ENCODE assay signal across 13 mouse cellular contexts in the genomic region with DNA sequence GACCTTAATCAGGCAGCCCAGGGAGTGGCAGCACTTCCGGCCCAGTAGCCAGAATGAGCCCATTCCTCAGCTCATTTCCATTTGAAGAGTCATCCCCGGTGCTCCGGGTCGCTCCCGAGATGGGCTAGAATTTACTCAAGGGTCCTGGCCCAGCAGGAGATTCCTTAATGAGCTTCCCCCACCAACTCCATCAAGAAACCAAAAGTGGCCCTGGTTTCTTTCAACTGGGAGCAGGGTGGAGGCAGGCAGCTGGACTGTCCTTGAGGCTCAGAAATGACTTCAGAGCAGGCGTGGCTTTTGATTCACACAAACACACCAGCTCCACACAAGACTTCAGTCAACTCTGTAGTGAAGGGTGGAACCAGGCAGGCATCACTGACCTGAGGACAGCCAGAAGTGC.
DNase-seq lines count a peak whose midpoint lies in the region; ATAC-seq and TF ChIP-seq lines count a peak whose summit lies in the region.
"Had no signal": no experiment of that assay in that cellular context is flagged by ENCODE, and none has a peak within 500 bp of the region (broad histone marks: within the 10 kb centered on the region; RNA-seq: fewer than 3 reads in every experiment).

No protein-coding gene starts in this region.

- no peak for TF ChIP-seq CTCF in spleen, adult 2 months (IDR thresholded peaks at IDR 0.05; ENCODE audit: extremely low read depth, insufficient read depth, insufficient read length, insufficient replicate concordance)

- no peak for TF ChIP-seq POLR2A in spleen, adult 2 months (IDR thresholded peaks at IDR 0.05; ENCODE audit: low read depth, low read length)

- peaks cover 14 to 27% of the 10 kb centered on the region in 2 experiments for H3K4me1 ChIP-seq in heart, embryonic 14.5 days (ENCODE audit: control insufficient read depth in 2 of 2, insufficient read depth in 2 of 2, low read length in 2 of 2)
- peaks cover 14% of the 10 kb centered on the region for H3K4me1 ChIP-seq in spleen, adult 2 months (ENCODE audit: control insufficient read depth, insufficient read depth, insufficient read length)

- no peaks in the 10 kb centered on the region for H3K9me3 ChIP-seq in heart, embryonic 14.5 days (ENCODE audit: control insufficient read depth, low read length)

- ATAC-seq in heart, embryonic 14.5 days (ENCODE audit: insufficient number of reproducible peaks, insufficient read depth, low FRiP score, low read depth) = no peak
- ATAC-seq: intestine, postnatal 0 days had no signal

- WGBS in heart, embryonic 14.5 days = 24% methylated on average over 6 of the region's 6 CpGs
- WGBS in spleen, adult 2 months = 91% methylated on average over 6 of the region's 6 CpGs

- no peak overlapping the region for H3K9ac ChIP-seq in heart, embryonic 14.5 days (ENCODE audit: low read length)

- H3K4me2 ChIP-seq in heart, embryonic 14.5 days (ENCODE audit: low read length) = no peak overlapping the region
- H3K4me2 ChIP-seq: liver, embryonic 11.5 days had no signal

- intact Hi-C loops in heart, postnatal 14 days (cut with DNase I) = loop anchor here (5.0 kb wide), 2 partner anchors 62 to 107 kb away; a partner anchor contains a TSS

- H3K27ac ChIP-seq in heart, embryonic 14.5 days (replicated peaks in 1 of 2; ENCODE audit: control insufficient read depth in 1 of 2, insufficient read depth in 1 of 2, low read depth in 2 of 2, low read length in 2 of 2) = peak overlapping the region; percentile 11 to 35; a peak in 3 of 4 replicates
- peak overlapping the region; percentile 48 for H3K27ac ChIP-seq in spleen, adult 2 months (ENCODE audit: insufficient read depth, low read length)

- H3K27me3 ChIP-seq in heart, embryonic 14.5 days (ENCODE audit: control insufficient read depth, insufficient read depth, low read length) = no peaks in the 10 kb centered on the region
- H3K27me3 ChIP-seq in spleen, adult 2 months (ENCODE audit: control insufficient read depth, insufficient read depth, low read length) = no peaks in the 10 kb centered on the region

- H3K36me3 ChIP-seq in heart, embryonic 14.5 days (ENCODE audit: control insufficient read depth, insufficient read depth, low read length) = peaks cover 53% of the 10 kb centered on the region
- peaks cover 2% of the 10 kb centered on the region; the same call in 1 of the 2 replicates for H3K36me3 ChIP-seq in spleen, adult 2 months (ENCODE audit: control insufficient read depth, insufficient read depth, low read length)
- H3K36me3 ChIP-seq: G1E had no signal

- H3K4me3 ChIP-seq in heart, embryonic 14.5 days (ENCODE audit: control insufficient read depth in 1 of 2, insufficient read depth in 1 of 2, low read depth in 1 of 2, low read length in 2 of 2) = no peak overlapping the region
- H3K4me3 ChIP-seq in spleen, adult 2 months (ENCODE audit: extremely low read depth, insufficient read depth, insufficient read length) = no peak overlapping the region

- no peak for DNase-seq in heart, postnatal 14 days
- DNase-seq in spleen, adult 2 months (ENCODE audit: low read depth in 1 of 2, low spot score in 2 of 2) = no peak
- no peak for DNase-seq in spleen, adult 12 weeks (ENCODE audit: low spot score)
- peak; percentile 63 for DNase-seq in adrenal gland, postnatal 10 days
- no peak for DNase-seq in frontal cortex, postnatal 25 days (ENCODE audit: low spot score in 2 of 2)
- DNase-seq in cerebellum, adult 18-20 months = no peak
- DNase-seq: cerebellum, adult 8-10 months; gastrocnemius, postnatal 14 days; lung, postnatal 10 days had no signal
